Mouse (Mus musculus): Measurements from ENCODE around the gene Ncf2. TPM values are rescaled to one million over a fixed set of nuclear protein-coding genes. Genes with fewer than 3 reads are reported as not detected.

Gene Ncf2
- polyA plus RNA-seq, 1 experiment from 2014 or later, result 3.4 TPM

DNA sequence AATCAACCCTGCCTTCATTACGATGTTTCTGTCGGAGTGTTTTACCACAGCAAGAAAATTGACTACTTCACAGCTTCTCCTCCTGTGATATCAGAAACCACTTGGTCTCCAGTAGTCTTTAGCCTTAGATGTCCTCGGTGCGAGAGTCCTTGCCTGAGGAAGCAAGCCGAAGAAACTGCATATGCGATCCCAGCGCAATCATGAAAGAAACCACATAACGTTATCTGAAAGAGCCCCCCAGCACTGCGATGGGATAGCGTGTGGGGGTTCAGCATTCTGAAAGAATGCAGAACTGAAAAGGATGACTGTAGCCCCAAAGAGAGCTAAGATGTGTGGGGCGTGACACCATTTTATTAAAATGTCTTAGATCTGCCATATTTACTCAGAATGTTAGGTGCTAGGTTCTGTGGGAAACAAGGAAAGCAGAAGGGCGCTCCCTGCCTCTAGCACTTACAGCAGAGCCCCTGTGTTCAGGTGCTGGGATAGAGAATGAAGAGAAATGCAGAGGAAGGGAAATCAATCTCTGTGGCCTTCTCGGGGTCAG is 711 bp downstream of the Ncf2 start:
- ATAC-seq (ENCODE audit: low FRiP score), result no peak
- Histone ChIP-seq H3K27me3 (replicated peaks) (no peaks in the 10 kb centered on the region), H3K4me2 (no peak overlapping the region), H3K9ac (replicated peaks) (no peak overlapping the region), H3K36me3 (no peaks in the 10 kb centered on the region), H3K4me3 (replicated peaks) (no peak overlapping the region), H3K9me3 (replicated peaks) (no peaks in the 10 kb centered on the region), H3K4me1 (0 out of 2 replicates have a peak, but pooled peaks cover 7% of the 10 kb centered on the region), H3K27ac (replicated peaks) (no peak overlapping the region)
- WGBS, result 78% methylated on average over 13 of the region's 13 CpGs

DNA sequence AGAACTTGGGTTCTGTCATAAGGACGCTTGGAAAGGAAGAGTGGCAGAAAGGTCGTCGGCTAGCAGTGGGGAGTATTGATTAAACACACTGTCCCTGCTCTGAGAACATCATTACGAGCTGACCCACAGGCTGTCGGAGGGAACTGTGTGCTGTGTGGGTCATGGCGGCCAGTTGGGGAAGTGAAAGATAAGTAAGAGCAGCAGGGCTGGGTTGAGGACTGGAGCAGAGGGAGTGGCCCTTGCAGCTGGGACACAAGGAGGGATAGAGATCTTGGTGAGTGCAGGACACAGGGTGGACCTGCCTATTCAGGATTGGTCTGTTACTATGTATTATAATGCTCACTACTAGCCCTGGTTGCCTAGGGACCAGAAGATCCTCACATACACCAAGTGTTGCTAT is 4.9 kb downstream of the Ncf2 start:
- H3K27ac ChIP-seq (replicated peaks), result no peak overlapping the region
- H3K9me3 ChIP-seq (replicated peaks), result no peaks in the 10 kb centered on the region
- 92% methylated on average over 6 of the region's 6 CpGs for WGBS
- H3K4me3 ChIP-seq (replicated peaks), result no peak overlapping the region
- no peak overlapping the region for H3K4me2 ChIP-seq
- no peaks in the 10 kb centered on the region for H3K36me3 ChIP-seq
- H3K9ac ChIP-seq (replicated peaks), result no peak overlapping the region
- ATAC-seq (ENCODE audit: low FRiP score), result no peak
- H3K4me1 ChIP-seq, result 0 out of 2 replicates have a peak, but pooled peaks cover 2% of the 10 kb centered on the region
- no peaks in the 10 kb centered on the region for H3K27me3 ChIP-seq (replicated peaks)

DNA sequence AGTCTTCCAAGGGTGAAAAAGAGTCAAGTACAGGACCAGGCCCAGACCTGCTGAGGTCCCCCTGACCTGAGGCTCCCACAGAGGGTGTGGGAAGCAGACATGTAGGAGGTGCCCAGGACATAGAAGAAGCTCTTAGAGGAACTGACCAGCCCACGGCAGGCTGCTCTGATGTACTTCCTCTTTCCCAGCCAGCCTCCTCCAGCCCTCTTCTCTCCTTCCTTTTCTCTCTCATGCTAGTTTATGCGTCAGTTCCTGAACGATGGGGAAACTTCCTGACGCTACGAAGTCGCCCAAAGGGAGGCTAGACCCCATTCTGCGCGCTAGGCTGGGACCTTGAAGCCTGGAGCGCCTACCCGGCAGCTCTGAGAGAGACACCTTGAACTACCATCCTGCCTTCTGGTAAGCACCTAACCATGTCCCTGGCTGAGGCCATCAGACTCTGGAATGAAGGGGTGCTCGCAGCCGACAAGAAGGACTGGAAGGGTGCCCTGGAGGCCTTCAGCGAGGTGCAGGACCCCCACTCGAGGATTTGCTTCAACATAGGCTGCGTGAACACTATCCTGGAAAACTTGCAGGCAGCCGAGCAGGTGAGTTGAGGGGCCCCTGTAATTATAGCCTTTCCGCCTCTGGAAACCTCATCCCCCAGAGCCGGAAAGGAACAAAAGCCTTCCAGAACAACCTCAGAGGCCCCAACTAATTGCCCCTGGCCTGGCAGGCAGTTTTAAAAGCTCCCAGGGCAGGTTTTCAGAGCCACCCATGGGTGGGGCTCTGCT is 7.8 kb downstream of the Ncf2 start:
- Histone ChIP-seq H3K4me1 (no peaks in the 10 kb centered on the region), H3K27ac (replicated peaks) (no peak overlapping the region), H3K9ac (replicated peaks) (no peak overlapping the region), H3K4me2 (no peak overlapping the region), H3K36me3 (no peaks in the 10 kb centered on the region), H3K27me3 (replicated peaks) (no peaks in the 10 kb centered on the region), H3K4me3 (replicated peaks) (no peak overlapping the region), H3K9me3 (replicated peaks) (no peaks in the 10 kb centered on the region)
- ATAC-seq (ENCODE audit: low FRiP score), result no peak
- WGBS, result 60% methylated on average over 18 of the region's 18 CpGs

DNA sequence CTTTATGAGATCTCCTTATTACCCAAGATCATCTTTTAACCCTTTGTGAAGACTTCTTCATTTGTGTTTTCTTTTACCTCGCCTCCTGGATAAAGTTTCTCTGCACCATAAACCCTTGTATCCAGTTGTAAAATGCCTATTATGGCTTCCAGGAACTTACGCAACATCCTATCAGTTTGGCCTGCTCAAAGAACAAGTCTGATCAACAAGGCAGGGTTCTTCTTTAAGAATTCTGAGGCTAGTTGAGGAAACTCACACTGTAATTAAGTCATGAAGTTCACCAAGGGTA is 8.3 kb downstream of the Ncf2 start:
- ATAC-seq (ENCODE audit: low FRiP score), result no peak
- Histone ChIP-seq H3K27ac (replicated peaks) (no peak overlapping the region), H3K9ac (replicated peaks) (no peak overlapping the region), H3K4me3 (replicated peaks) (no peak overlapping the region), H3K4me1 (no peaks in the 10 kb centered on the region), H3K4me2 (no peak overlapping the region), H3K9me3 (replicated peaks) (no peaks in the 10 kb centered on the region), H3K36me3 (no peaks in the 10 kb centered on the region), H3K27me3 (replicated peaks) (no peaks in the 10 kb centered on the region)
- whole genome bisulfite sequencing, result 72% methylated on average over 2 of the region's 2 CpGs

DNA sequence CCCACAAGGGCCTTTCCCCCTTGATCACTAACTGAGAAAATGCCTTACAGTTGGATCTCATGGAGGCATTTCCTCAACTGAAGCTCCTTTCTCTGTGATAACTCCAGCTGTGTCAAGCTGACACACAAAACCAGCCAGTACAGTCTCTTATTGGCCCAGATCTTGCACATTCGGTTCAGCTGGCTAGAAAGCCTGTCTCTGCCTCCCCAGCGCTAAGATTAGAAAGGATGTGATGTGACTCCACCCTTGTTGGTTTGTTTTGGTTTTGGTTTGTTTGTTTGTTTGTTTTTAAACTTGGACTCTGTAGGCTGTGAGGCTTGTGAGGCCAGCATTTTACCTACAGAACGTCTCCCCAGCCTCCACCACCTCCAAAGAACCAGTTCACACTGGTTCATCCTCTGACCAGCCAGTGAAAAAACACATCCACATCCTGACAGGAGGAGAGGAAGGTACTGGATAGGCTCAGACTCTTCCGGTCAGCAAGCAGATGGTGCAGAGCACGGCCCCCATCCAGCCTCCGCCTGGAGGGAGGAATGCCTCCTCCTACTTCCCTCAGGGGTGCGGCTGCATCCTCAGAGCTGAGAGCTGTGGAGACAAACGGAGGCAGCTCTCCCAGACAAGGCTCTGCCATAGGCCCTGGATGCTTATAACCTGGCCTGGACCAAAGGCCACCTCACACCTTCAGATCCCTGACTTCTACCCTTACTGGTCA is 9.7 kb downstream of the Ncf2 start:
- Histone ChIP-seq H3K36me3 (no peaks in the 10 kb centered on the region), H3K27me3 (replicated peaks) (no peaks in the 10 kb centered on the region), H3K27ac (replicated peaks) (no peak overlapping the region), H3K4me2 (no peak overlapping the region), H3K9ac (replicated peaks) (no peak overlapping the region), H3K9me3 (replicated peaks) (no peaks in the 10 kb centered on the region), H3K4me3 (replicated peaks) (no peak overlapping the region), H3K4me1 (0 out of 2 replicates have a peak, but pooled peaks cover under 1% of the 10 kb centered on the region)
- no peak for ATAC-seq (ENCODE audit: low FRiP score)
- 46% methylated on average over 8 of the region's 8 CpGs for WGBS

DNA sequence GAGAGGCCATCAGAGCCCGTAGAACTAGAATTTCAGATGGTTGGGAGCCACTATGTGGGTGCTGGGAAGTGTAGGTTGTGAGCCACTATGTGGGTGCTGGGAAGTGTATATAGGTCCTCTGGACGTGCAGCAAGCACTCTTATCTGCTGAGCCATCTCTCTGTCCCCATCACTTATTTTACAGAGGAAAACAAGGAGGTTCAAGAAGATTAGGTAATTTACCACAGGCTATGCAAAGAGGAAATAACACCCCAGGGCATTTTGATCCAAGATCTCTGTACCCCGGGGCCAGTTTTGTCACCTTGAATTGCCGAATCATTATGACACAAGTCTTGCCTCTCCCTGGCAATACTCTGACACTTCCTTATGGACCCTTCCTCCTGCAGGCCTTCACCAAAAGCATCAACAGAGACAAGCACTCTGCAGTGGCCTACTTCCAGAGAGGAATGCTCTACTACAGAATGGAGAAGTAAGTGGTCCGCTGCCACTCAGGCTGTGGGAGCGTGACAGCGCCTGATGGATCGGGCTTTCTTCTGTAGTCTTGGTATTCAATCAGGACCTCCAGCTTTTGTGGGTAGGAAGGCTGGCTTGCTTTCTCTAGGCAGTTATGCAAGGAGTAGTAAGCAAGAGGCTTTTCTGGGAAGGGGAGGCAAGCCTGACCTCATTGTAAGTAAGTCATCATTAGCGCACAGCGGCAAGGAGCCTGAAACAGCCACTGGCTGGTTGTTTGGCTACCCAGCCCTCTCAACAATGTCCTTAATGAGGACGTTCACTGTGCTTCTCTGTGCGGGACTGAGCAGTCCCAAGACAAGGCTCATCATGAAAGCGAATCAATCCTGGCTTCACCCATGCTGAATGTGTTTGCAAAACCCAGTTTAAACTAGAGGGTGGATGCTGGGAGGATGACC is 10.8 kb downstream of the Ncf2 start:
- H3K9me3 ChIP-seq (replicated peaks), result no peaks in the 10 kb centered on the region
- H3K4me2 ChIP-seq, result no peak overlapping the region
- no peaks in the 10 kb centered on the region for H3K27me3 ChIP-seq (replicated peaks)
- no peaks in the 10 kb centered on the region for H3K36me3 ChIP-seq
- ATAC-seq (ENCODE audit: low FRiP score), result no peak
- no peak overlapping the region for H3K9ac ChIP-seq (replicated peaks)
- WGBS, result 68% methylated on average over 13 of the region's 13 CpGs
- H3K27ac ChIP-seq (replicated peaks), result no peak overlapping the region
- H3K4me1 ChIP-seq, result peaks cover 9% of the 10 kb centered on the region; the same call in 1 of the 2 replicates
- no peak overlapping the region for H3K4me3 ChIP-seq (replicated peaks)

DNA sequence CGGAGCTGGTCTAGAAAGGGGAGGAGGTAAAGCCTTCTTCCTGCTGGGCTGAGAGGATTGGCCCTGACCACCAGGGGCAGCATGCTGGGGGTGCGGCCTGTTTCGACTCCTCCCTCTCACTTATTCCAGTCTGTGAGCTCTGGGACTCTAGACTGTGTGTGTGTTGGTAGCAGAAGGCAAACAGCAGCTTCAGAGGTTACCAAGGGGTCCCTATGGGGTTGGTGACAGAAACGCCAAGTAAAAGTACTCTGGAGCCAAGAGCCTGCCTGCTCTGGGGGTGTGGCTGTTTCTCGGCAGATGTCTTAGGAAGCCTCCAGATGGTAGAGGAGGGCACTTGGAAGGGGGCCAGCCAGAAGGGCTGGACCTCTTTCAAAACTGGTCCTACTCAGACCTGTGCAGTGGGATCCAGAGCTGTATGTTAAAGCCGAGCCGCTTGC is 15.3 kb downstream of the Ncf2 start:
- no peak overlapping the region for H3K4me2 ChIP-seq
- peak; percentile 60 for ATAC-seq (ENCODE audit: low FRiP score)

DNA sequence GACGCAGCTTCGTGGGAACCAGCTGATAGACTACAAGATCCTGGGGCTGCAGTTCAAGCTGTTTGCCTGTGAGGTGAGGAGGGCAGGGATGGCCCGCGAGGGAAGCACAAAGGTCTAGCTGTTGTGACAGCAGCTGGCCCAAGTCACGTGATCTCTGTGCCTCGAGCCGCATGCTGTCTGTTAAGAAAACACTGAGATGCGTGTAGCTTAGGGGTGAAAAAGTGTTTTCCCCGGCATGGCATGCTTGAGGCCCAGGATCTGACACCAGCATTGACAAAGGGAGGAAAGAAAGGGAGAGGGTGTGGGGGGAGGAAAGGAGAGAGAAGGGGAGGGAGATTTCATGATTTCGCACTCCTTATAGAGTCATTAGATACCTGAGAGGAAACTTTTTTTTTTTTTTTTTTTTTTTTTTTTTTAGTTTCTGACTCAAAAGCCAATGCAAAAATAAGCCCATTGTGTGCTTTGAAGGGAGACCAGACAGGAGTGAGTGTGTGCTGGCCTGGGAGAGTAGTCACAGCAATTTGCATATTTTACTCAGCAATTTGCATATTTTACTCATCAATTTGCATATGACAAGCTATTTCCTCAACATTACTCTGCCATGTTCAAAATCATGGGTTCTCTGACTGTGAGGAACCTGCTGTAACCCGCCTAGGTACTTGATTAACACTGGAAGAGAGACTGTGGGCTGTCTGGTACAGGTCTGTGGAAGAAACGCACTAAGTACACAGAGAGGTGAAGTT is 17.2 kb downstream of the Ncf2 start:
- no peak overlapping the region for H3K4me2 ChIP-seq
- H3K4me1 ChIP-seq, result peaks cover 31% of the 10 kb centered on the region
- no peaks in the 10 kb centered on the region for H3K9me3 ChIP-seq (replicated peaks)
- 15% methylated on average over 12 of the region's 12 CpGs for WGBS
- H3K36me3 ChIP-seq, result no peaks in the 10 kb centered on the region
- H3K4me3 ChIP-seq (replicated peaks), result no peak overlapping the region
- peak overlapping the region; percentile 41 for H3K27ac ChIP-seq (replicated peaks)
- H3K9ac ChIP-seq (replicated peaks), result no peak overlapping the region
- H3K27me3 ChIP-seq (replicated peaks), result no peaks in the 10 kb centered on the region
- no peak for ATAC-seq (ENCODE audit: low FRiP score)

More for the DNA sequence above, 15.3 kb downstream of the Ncf2 start:
- peaks cover 31% of the 10 kb centered on the region for H3K4me1 ChIP-seq
- WGBS, result 30% methylated on average over 7 of the region's 7 CpGs
- H3K27ac ChIP-seq (replicated peaks), result no peak overlapping the region
- no peak overlapping the region for H3K4me3 ChIP-seq (replicated peaks)
- H3K27me3 ChIP-seq (replicated peaks), result no peaks in the 10 kb centered on the region
- no peaks in the 10 kb centered on the region for H3K36me3 ChIP-seq
- no peaks in the 10 kb centered on the region for H3K9me3 ChIP-seq (replicated peaks)
- no peak overlapping the region for H3K9ac ChIP-seq (replicated peaks)

DNA sequence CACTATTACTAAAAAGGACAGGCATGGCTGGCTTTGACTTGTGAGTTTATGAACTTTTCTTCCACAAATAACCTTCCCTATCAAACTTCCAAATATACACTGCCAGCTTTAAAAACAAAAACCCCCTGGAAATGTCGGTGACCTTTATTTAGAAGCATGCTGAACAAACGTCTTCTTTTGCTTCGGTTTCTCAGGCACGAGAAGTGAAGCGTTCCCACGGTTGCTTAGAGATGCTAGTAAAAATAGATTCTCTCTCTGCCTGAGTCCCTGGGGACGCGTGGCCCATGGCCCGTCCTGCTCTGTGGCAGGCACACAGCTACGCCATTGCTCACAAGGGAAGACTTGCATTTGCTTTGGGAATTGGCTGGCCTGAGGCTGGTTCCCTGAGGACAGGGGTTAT is 17.8 kb downstream of the Ncf2 start:
- H3K9ac ChIP-seq (replicated peaks), result no peak overlapping the region
- peaks cover 31% of the 10 kb centered on the region for H3K4me1 ChIP-seq
- no peaks in the 10 kb centered on the region for H3K27me3 ChIP-seq (replicated peaks)
- peak; percentile 72; the same call in 1 of the 2 replicates for ATAC-seq (ENCODE audit: low FRiP score)
- no peaks in the 10 kb centered on the region for H3K9me3 ChIP-seq (replicated peaks)
- peak overlapping the region; percentile 41 for H3K27ac ChIP-seq (replicated peaks)
- 9% methylated on average over 10 of the region's 10 CpGs for WGBS
- no peak overlapping the region for H3K4me2 ChIP-seq
- H3K36me3 ChIP-seq, result no peaks in the 10 kb centered on the region
- no peak overlapping the region for H3K4me3 ChIP-seq (replicated peaks)

DNA sequence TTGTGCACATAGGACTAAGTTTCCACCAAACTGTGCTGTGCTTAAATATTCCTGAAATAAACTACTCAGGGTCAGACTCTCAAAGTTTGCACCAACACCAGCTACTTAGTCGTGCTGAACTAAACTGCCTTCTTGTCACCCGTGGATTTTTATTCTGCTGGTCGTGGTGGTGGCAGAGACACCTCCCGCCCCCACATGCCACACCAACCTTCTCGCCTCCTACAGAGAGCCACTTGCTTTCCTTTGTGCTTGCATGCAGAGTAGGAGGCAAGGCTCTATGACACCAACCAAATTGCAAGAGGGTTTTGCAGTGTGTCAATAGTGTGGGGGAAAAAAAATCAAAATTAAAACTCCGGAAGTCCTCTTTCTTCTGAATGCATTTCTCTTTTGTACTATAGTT is 19.6 kb downstream of the Ncf2 start:
- 84% methylated on average over 6 of the region's 6 CpGs for WGBS
- H3K27me3 ChIP-seq (replicated peaks), result no peaks in the 10 kb centered on the region
- H3K27ac ChIP-seq (replicated peaks), result no peak overlapping the region
- H3K9ac ChIP-seq (replicated peaks), result no peak overlapping the region
- H3K36me3 ChIP-seq, result no peaks in the 10 kb centered on the region
- H3K4me3 ChIP-seq (replicated peaks), result no peak overlapping the region
- no peak overlapping the region for H3K4me2 ChIP-seq
- H3K4me1 ChIP-seq, result peaks cover 31% of the 10 kb centered on the region
- H3K9me3 ChIP-seq (replicated peaks), result no peaks in the 10 kb centered on the region
- ATAC-seq (ENCODE audit: low FRiP score), result no peak
